Mouse (Mus musculus) heart, postnatal 0 days (tissue): ENCODE results near the gene Ccl11. TPM values are rescaled to one million over a fixed set of nuclear protein-coding genes. Genes with fewer than 3 reads are reported as not detected.

ENCODE experiments used
- ATAC-seq: fragments of 200-750 bp; cut with Nextera tagmentation; 2 replicates; pipeline ENCODE4 v1.8.0; 2017; ENCODE audit warnings: low read depth, moderate number of reproducible peaks, moderate library complexity; ENCODE audit not compliant: insufficient read depth
- DNase-seq: peaks from one replicate; pipeline ENCODE4 v3.0.0-alpha.2; 2016; ENCODE audit warnings: low spot score
- H3K27ac ChIP-seq: fragments of 300-500 bp; sonication (generic); 2 replicates; pipeline ENCODE4 v1.5.1; 2014; ENCODE audit warnings: low read depth, mild to moderate bottlenecking
- H3K27me3 ChIP-seq: fragments of 300-500 bp; sonication (generic); 2 replicates; pipeline ENCODE4 v1.6.1; 2014; ENCODE audit warnings: low read length, mixed read lengths; ENCODE audit not compliant: control insufficient read depth, insufficient read depth
- H3K36me3 ChIP-seq: fragments of 300-500 bp; sonication (generic); replicated peaks from 2 replicates; pipeline ENCODE4 v1.6.1; 2014; ENCODE audit warnings: low read length, mixed read lengths; ENCODE audit not compliant: control insufficient read depth, insufficient read depth
- H3K4me1 ChIP-seq: fragments of 300-500 bp; sonication (generic); 2 replicates; pipeline ENCODE4 v1.6.1; 2014; ENCODE audit warnings: antibody characterized with exemption; ENCODE audit not compliant: control insufficient read depth, insufficient read depth
- H3K4me2 ChIP-seq: fragments of 300-500 bp; sonication (generic); 2 replicates; pipeline ENCODE4 v1.6.1; 2014; ENCODE audit warnings: low read depth, mild to moderate bottlenecking, low read length, moderate library complexity
- H3K4me3 ChIP-seq: fragments of 300-500 bp; sonication (generic); 2 replicates; pipeline ENCODE4 v1.5.1; 2014; ENCODE audit warnings: low read depth, low read length
- H3K9ac ChIP-seq: fragments of 300-500 bp; sonication (generic); replicated peaks from 2 replicates; pipeline ENCODE4 v1.6.1; 2014; ENCODE audit warnings: low read depth, low read length, mixed read lengths
- H3K9me3 ChIP-seq: fragments of 300-500 bp; sonication (generic); replicated peaks from 2 replicates; pipeline ENCODE4 v1.6.1; 2016; ENCODE audit warnings: low read length; ENCODE audit not compliant: control insufficient read depth
- CTCF ChIP-seq: IDR thresholded peaks from 2 replicates; pipeline ENCODE4 v1.5.1; 2016; ENCODE audit warnings: antibody characterized with exemption, control low read depth, low read depth
- EP300 ChIP-seq: IDR thresholded peaks from 2 replicates; pipeline ENCODE4 v1.6.1; 2016; ENCODE audit warnings: antibody characterized with exemption, low read depth
- WGBS: fragments of 180-500 bp; shearing (Covaris S2); extraction: QIAGEN DNeasy Blood & Tissue Kit; methylation state at CpG from one replicate; pipeline ENCODE4 v1.1.7; 2014; 5-methylcytosine and 5-hydroxymethylcytosine counted together
- polyA plus RNA-seq: library from polyadenylated mRNA; unstranded; fragments of >200 nt; fragmentation: Nextera tagmentation; extraction: Ambion mirVana; gene quantifications from 2 replicates; pipeline ENCODE4 v1.2.1, GENCODE M21; 2015
- total RNA-seq: library from RNA; depleted of rRNA; stranded (reverse); fragments of >200 nt; gene quantifications from 2 replicates; pipeline ENCODE4 v1.2.3, GENCODE M21; 2014; ENCODE audit warnings: low replicate concordance; rRNA removed

Ccl11 gene
- total RNA-seq (not detected in 2 replicates), polyA plus RNA-seq (0.18 and 0.20 TPM in 2 replicates)

- Histone ChIP-seq H3K4me3 (no peak within 1 kb of the TSS), H3K4me1 (no peaks in the 10 kb centered on the region), H3K27ac (no peak within 1 kb of the TSS), H3K9me3 (no peaks in the 10 kb centered on the region), H3K27me3 (no peaks in the 10 kb centered on the region), H3K36me3 (no peaks in the 10 kb centered on the region), H3K9ac (no peak within 1 kb of the TSS), H3K4me2 (no peak within 1 kb of the TSS)
- no peak for DNase-seq
- TF ChIP-seq CTCF (no peak), EP300 (no peak)
- WGBS, result 58% methylated on average over 6 of the region's 6 CpGs
- ATAC-seq, result no peak
Observed at GRCm38 (mm10) chr11:82057646-82058045, at the start of gene Ccl11. Gene Ccl11 (plus strand): TSS chr11:82057823.

DNA sequence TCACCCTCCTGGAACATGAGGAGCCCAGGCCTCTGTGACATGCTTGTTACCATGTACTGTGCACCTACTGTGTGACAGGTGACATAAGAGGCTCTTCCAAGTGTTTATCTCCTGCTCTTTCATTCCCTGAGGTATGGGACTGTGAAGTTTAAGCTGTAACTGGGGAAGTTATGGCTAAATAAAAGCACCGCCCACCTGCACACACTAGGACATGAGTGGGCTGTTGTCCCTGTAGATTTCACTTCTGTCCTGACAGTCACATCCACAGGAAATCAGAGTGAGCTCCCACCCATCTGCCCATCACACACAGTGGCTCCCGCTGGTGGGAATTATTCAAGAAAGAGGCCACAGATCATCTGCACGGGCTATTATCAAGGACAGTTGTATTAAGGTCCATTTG, 47.5 kb upstream of the Ccl11 start:
- H3K9me3 ChIP-seq, result no peaks in the 10 kb centered on the region
- TF ChIP-seq CTCF (no peak), EP300 (no peak)
- H3K4me3 ChIP-seq, result no peak overlapping the region
- no peak overlapping the region for H3K4me2 ChIP-seq
- no peak overlapping the region for H3K9ac ChIP-seq
- WGBS, result 79% methylated on average over 3 of the region's 3 CpGs
- DNase-seq (no peak), ATAC-seq (no peak)
- H3K36me3 ChIP-seq, result no peaks in the 10 kb centered on the region
- H3K4me1 ChIP-seq, result no peaks in the 10 kb centered on the region; the same call in 1 of the 2 replicates
- H3K27me3 ChIP-seq, result no peaks in the 10 kb centered on the region
- H3K27ac ChIP-seq, result no peak overlapping the region

GRCm38 (mm10) chr11:82011411-82012193, 46.0 kb upstream of the Ccl11 start:
- H3K4me3 ChIP-seq, result no peak overlapping the region
- no peak overlapping the region for H3K4me2 ChIP-seq
- no peaks in the 10 kb centered on the region for H3K9me3 ChIP-seq
- DNase-seq (peak; percentile 69), ATAC-seq (peak; percentile 30)
- no peak for TF ChIP-seq EP300
- TF ChIP-seq CTCF, result no peak
- H3K27ac ChIP-seq, result no peak overlapping the region
- H3K4me1 ChIP-seq, result no peaks in the 10 kb centered on the region; the same call in 1 of the 2 replicates
- no peaks in the 10 kb centered on the region for H3K27me3 ChIP-seq
- 39% methylated on average over 8 of the region's 8 CpGs for WGBS
- H3K36me3 ChIP-seq, result no peaks in the 10 kb centered on the region
- H3K9ac ChIP-seq, result no peak overlapping the region

- Histone ChIP-seq H3K9ac (no peak overlapping the region), H3K4me1 (no peaks in the 10 kb centered on the region), H3K27ac (no peak overlapping the region), H3K4me3 (no peak overlapping the region), H3K27me3 (no peaks in the 10 kb centered on the region), H3K36me3 (no peaks in the 10 kb centered on the region), H3K4me2 (no peak overlapping the region), H3K9me3 (no peaks in the 10 kb centered on the region)
- TF ChIP-seq CTCF (no peak), EP300 (no peak)
- ATAC-seq, result no peak
- DNase-seq, result no peak
- 62% methylated on average over 1 of the region's 1 CpGs for WGBS
Observed at GRCm38 (mm10) chr11:82013756-82014155, 43.9 kb upstream of the Ccl11 start.

DNA sequence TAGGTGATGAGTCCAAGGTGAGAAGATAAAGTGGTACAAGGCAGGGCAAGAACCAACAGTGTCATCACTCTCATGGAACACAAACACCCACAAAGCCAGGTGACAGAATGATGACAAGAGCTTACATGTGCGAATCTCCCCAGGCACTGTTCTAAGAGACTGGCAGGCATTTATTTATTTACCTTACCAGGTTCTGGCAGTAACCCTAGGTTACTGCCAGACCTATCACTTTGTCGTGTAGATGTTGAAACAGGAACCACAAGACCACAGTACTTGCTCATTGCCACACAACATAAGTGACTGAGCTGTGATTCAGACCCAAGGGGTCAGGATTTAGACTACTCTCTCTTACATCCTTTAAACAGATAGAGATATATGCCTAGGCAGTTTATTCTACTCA, 42.6 kb upstream of the Ccl11 start:
- WGBS, result 51% methylated on average over 2 of the region's 2 CpGs
- no peak overlapping the region for H3K27ac ChIP-seq
- H3K9me3 ChIP-seq, result no peaks in the 10 kb centered on the region
- no peaks in the 10 kb centered on the region for H3K4me1 ChIP-seq
- TF ChIP-seq EP300 (no peak), CTCF (no peak)
- H3K9ac ChIP-seq, result no peak overlapping the region
- H3K36me3 ChIP-seq, result no peaks in the 10 kb centered on the region
- DNase-seq (no peak), ATAC-seq (no peak)
- no peak overlapping the region for H3K4me3 ChIP-seq
- no peak overlapping the region for H3K4me2 ChIP-seq
- H3K27me3 ChIP-seq, result no peaks in the 10 kb centered on the region
